Mouse (Mus musculus) cerebral cortex, adult 2 months (tissue): ENCODE results near the gene Pld2.

Experiments
- WGBS: fragments of 180-500 bp; shearing (Covaris S2); methylation state at CpG from one replicate; pipeline ENCODE4 v1.1.7; 2018; 5-methylcytosine and 5-hydroxymethylcytosine counted together

Gene Pld2

GRCm38 (mm10) chr11:70525726-70526125 lies 14.1 kb upstream of the Pld2 start:
- WGBS: under 1% methylated on average over 12 of the region's 12 CpGs

GRCm38 (mm10) chr11:70526211-70526610 lies 13.7 kb upstream of the Pld2 start:
- WGBS: 86% methylated on average over 12 of the region's 12 CpGs

DNA sequence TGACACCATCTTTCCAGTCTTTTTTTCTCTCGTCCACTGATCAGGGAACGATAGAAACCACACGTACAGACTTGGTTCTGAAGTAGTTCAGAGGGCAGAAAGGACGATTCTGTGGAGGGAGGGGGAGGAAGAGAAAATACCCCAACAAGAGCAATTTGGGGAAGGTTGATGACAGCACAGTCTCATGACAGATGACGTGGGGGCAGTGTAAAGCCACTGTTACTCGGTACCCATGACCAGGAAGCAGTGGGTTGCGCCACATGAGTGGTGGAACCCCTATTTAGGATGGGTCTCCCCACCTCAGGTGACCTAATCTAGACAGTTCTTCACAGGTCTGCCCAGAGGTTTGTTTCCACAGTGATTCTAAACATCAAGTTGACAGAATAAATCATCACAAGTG lies 11.3 kb upstream of the Pld2 start:
- 83% methylated on average over 7 of the region's 7 CpGs for WGBS

DNA sequence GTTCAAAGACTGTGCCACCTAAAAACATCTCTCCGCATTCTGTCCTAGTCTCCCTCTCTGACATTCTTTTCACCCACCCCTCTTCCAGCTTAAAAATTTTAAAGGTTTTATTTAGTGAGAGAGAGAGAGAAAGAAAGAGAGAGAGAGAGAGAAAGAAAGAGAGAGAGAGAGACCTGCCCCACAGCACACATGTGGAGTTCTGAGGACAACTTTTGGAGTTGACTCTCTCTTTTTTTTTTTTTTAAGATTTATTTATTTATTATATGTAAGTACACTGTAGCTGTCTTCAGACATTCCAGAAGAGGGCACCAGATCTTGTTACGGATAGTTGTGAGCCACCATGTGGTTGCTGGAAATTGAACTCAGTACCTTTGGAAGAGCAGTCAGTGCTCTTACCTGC lies 8.8 kb upstream of the Pld2 start:
- WGBS: 79% methylated on average over 2 of the region's 2 CpGs

DNA sequence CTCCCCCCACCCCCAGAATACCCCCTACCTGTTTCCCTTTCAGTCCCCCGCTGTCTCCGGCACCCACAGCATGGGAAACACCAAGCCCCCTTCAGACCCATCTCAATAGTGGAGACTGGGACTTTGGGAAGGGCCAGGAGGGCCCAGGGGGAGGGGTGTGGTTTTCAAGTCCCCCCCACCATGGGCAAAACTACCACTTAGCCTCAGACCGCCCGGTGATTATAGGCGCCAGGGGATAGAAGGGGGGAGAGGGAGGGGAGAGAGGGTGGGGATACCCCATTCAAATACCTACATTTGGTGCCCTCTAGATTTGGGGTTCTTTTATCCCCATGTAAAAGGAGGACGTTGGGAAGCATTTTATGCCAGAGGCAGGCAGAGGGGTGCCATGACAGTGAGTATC lies 7.0 kb upstream of the Pld2 start, which contains the start of gene Gm40193:
Gene Gm40193 (minus strand): TSS at position 101 of the 400 bp plus-strand sequence.
- WGBS: 83% methylated on average over 6 of the region's 6 CpGs

GRCm38 (mm10) chr11:70539423-70539822 lies 441 bp upstream of the Pld2 start:
- 9% methylated on average over 9 of the region's 9 CpGs for WGBS

GRCm38 (mm10) chr11:70540928-70541327 lies 1.1 kb downstream of the Pld2 start:
- 92% methylated on average over 7 of the region's 7 CpGs for WGBS

DNA sequence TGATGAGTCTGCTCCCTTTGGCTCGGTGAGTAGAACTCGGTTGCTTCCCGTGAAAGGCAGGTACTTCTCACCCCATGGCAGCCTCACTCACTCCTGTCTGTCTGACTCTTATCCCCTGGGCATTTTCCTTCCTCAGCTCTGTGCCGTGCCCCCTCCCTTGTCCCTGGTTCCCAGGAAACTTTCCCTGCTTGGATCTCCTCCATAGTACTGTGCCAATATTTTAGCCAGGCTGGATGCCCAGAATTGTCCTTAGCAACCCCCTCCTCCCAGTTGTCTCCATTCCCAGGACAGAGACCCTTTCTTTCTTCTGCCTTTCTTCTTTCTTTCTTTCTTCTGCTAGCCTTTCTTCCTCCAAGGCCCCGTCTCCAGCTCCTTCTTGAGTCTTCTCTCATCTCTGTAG lies 1.6 kb downstream of the Pld2 start:
- WGBS: 68% methylated on average over 5 of the region's 5 CpGs

DNA sequence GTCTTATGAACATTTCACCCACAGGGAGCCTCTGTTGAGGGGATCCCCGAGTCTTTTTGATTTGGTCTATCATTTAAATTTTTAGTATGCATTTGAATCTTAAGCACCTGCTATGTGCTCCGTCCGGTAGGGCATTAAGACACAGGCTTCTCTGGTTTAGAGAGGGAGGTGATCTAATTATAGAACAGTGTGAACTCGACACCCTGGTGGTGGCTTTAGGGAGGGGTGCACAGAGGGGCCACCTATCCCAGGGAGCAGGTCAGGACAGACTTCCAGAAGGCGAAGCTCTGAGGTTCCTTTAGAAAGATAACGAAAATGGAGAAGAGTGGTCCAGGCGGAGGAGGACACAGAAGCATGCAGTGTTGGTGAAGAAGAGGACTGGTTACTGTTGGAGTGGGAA lies 4.6 kb downstream of the Pld2 start:
- 77% methylated on average over 7 of the region's 7 CpGs for WGBS

- WGBS: 90% methylated on average over 8 of the region's 8 CpGs
These were observed 11.7 kb downstream of the Pld2 start for GRCm38 (mm10) chr11:70551526-70551925.

DNA sequence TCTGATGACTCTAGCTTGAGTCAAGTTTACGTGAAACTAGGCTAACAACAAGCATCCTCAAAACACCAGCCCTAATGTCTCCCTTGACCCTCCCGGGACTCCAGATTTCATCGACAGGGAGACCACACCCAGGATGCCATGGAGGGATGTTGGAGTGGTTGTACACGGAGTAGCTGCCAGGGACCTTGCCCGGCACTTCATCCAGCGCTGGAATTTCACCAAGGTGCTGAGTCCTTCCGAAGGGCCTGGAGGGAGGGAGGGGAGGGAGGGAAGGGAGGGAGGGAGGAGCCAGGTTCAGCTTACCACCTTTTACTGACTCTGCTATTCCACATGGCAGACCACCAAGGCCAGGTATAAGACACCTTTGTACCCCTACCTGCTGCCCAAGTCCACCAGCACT lies 14.1 kb downstream of the Pld2 start:
- WGBS: 64% methylated on average over 7 of the region's 7 CpGs

DNA sequence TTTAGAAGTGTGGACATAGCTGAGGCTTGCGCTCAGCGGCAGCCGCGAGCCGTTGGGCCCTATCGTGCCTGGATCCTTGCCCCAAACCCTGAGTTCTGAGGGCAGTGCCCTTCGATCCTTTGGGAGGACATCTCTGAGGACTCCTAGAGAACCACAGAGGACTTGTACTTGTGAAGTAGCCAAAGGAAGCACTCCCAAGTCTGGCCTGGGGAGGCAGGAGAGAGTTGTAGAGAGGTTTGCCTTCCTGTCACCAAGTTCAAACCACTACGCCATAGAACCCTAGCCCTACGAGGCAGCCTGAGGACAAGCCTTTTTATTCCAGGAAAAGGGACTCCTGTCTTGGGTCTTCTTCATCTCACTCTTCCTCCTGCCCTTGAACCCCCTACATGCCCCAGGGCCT lies 17.7 kb downstream of the Pld2 start:
- WGBS: 95% methylated on average over 9 of the region's 9 CpGs

DNA sequence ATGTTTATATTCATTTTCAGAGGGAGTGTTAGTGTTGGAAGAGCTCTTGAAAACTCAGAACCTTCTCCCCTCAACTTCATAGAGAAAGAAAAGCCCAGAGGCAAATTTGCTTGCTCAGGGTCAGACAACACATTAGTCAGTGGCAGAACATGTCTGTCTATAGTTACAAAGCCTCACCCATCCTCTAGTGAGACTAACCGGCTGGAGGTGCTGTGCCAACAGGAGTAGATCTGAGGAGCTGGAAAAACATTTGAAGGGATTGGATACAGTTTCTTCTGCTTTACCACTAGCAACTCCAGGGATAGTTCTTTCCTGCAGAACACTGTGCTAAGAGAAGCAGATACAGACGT lies 22.0 kb downstream of the Pld2 start:
- WGBS: 0% methylated on average over 2 of the region's 2 CpGs

GRCm38 (mm10) chr11:70562287-70562994 lies 22.6 kb downstream of the Pld2 start, which contains the start of gene Mink1:
Gene Mink1 (plus strand): TSS chr11:70562881.
- WGBS: under 1% methylated on average over 56 of the region's 57 CpGs

GRCm38 (mm10) chr11:70562995-70563469 lies 23.2 kb downstream of the Pld2 start:
- under 1% methylated on average over 31 of the region's 31 CpGs for WGBS

- 2% methylated on average over 25 of the region's 25 CpGs for WGBS
These were observed 23.8 kb downstream of the Pld2 start for GRCm38 (mm10) chr11:70563470-70564275.

DNA sequence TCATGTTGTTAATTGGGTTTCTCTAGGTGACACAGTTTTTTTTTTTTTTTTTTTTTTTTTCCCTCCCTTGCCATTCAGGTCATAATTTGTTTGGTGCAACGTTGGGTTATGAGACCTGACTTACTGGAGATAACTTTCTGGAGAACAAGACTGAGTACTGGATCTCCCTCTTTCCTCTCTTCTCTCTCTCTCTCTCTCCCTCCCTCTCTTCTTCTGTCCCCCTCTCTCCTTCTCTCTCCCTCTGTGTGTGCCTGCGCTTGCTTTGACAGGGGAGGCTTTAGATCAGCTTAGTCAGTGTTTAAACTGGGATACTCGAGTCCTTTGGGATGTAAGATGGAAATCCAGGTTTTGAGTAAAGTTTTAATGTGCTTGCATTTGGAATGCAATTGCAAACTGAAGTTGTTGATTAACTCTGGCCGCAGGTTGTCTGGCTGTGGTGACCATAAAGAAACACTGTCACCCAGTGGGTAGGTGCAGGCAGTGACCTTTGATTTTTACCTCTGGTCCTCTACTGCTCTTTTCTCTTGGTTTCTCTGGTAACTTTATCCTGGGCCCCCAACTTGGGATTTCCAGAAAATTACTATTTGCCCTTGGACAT lies 24.5 kb downstream of the Pld2 start:
- WGBS: 23% methylated on average over 4 of the region's 4 CpGs

DNA sequence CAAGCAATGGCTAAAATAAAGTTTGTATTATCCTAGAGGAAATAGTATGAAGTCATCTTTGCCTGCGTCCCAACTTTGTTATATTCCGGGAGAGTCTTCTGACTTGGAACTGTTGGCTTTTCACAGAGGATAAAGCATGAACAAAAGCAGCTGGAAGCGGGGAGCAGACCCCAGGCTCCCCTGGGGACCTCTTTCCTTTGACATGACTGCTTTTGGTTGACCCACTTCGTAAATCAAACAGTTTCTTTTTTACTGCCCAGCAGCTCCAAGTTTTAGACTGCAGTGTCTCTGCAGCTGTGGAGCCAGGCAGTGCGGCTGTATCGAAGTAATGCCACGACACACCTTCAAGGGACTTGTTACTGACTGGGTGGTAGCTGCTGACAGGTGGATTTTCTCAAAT lies 26.7 kb downstream of the Pld2 start:
- 34% methylated on average over 7 of the region's 7 CpGs for WGBS

GRCm38 (mm10) chr11:70570614-70571013 lies 30.8 kb downstream of the Pld2 start:
- 78% methylated on average over 1 of the region's 1 CpGs for WGBS

GRCm38 (mm10) chr11:70571641-70572040 lies 31.8 kb downstream of the Pld2 start:
- 36% methylated on average over 1 of the region's 1 CpGs for WGBS

DNA sequence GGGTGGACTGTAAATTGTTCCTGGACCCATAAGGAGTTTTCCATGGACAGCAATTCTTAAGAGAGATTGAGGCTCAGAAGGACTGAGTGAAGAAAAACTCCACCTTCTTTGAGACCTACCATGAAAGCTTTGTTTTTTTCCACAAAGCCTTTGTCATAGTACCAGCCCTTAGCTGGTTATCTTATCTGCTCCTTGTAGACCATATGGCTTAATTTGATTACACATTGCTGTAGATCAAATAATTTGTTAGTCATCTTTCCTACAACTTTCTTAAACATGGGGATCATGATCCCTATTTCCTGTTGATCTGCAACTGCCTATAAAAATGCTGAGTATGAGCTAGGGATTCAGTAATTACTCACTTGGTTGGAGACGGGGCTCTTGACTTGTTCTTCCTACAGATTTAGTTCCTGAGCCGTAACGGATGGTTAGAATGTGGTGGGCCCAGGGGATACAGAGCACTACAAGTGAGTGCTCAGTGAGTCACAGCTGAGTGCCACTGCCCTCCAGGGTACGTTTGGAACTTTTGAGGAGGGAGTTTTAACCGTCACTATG lies 32.6 kb downstream of the Pld2 start:
- 61% methylated on average over 5 of the region's 5 CpGs for WGBS

GRCm38 (mm10) chr11:70573872-70574271 lies 34.0 kb downstream of the Pld2 start:
- 32% methylated on average over 6 of the region's 6 CpGs for WGBS
